Mouse (Mus musculus) liver, adult 2 months (tissue): ENCODE measurements around the gene Disp2. TPM values are rescaled to one million over a fixed set of nuclear protein-coding genes. Genes with fewer than 3 reads are reported as not detected.
A peak's percentile ranks its signal among the peaks of the same experiment; 100 is the strongest.

Experiments
- DNase-seq: peaks from one replicate; pipeline ENCODE4 v3.0.0-alpha.2; 2011; ENCODE audit warnings: low read depth, low spot score; ENCODE audit errors: extremely low read depth
- H3K27ac ChIP-seq: fragments of 200-500 bp; replicated peaks from 2 replicates; pipeline ENCODE4 v1.5.1; 2012; ENCODE audit warnings: low read depth, mild to moderate bottlenecking, control low read depth, inconsistent platforms, low read length; ENCODE audit not compliant: insufficient read depth
- H3K27me3 ChIP-seq: fragments of 200-500 bp; 2 replicates; pipeline ENCODE4 v1.6.1; 2012; ENCODE audit warnings: mild to moderate bottlenecking, moderate library complexity, low read length, inconsistent platforms; ENCODE audit not compliant: control insufficient read depth, insufficient read depth
- H3K36me3 ChIP-seq: fragments of 200-500 bp; 2 replicates; pipeline ENCODE4 v1.6.1; 2012; ENCODE audit warnings: low read length, inconsistent platforms; ENCODE audit not compliant: control insufficient read depth, insufficient read depth
- H3K4me1 ChIP-seq: fragments of 200-500 bp; 2 replicates; pipeline ENCODE4 v1.6.1; 2011; ENCODE audit warnings: low read length; ENCODE audit not compliant: control insufficient read depth, insufficient read depth
- H3K4me3 ChIP-seq: fragments of 200-500 bp; 2 replicates; pipeline ENCODE4 v1.5.1; 2011; ENCODE audit warnings: low read depth, mild to moderate bottlenecking, control low read depth, low read length, moderate library complexity; ENCODE audit not compliant: insufficient read depth
- H3K79me2 ChIP-seq: fragments of 200-500 bp; 2 replicates; pipeline ENCODE4 v1.6.1; 2012; ENCODE audit warnings: inconsistent platforms, mild to moderate bottlenecking, low read length, moderate library complexity; ENCODE audit not compliant: control insufficient read depth, insufficient read depth
- H3K9ac ChIP-seq: fragments of 200-500 bp; 2 replicates; pipeline ENCODE4 v1.6.1; 2012; ENCODE audit warnings: low read depth, mild to moderate bottlenecking, control low read depth, inconsistent platforms, low read length
- CTCF ChIP-seq: fragments of 200-500 bp; IDR thresholded peaks from 2 replicates; pipeline ENCODE4 v1.5.1; 2011; ENCODE audit warnings: low read depth, low read length, control low read depth
- POLR2A ChIP-seq: fragments of 200-500 bp; IDR thresholded peaks from 2 replicates; pipeline ENCODE4 v1.6.1; 2011; ENCODE audit warnings: low read length, control low read depth; ENCODE audit not compliant: insufficient read depth; ENCODE audit errors: extremely low read depth
- WGBS: fragments of 180-500 bp; shearing (Covaris S2); methylation state at CpG from one replicate; pipeline ENCODE4 v1.1.7; 2018; 5-methylcytosine and 5-hydroxymethylcytosine counted together
- polyA plus RNA-seq: library from polyadenylated mRNA; depleted of rRNA; stranded (reverse); fragments of >200 nt; gene quantifications from 2 replicates; pipeline ENCODE4 v1.2.3, GENCODE M21; 2012
- total RNA-seq: library from RNA; depleted of rRNA; stranded (reverse); fragments of >200 nt; gene quantifications from 2 replicates; pipeline ENCODE4 v1.2.3, GENCODE M21; 2014

Disp2 gene
- total and polyA plus RNA-seq, 2 experiments, result 1.0 to 1.5 TPM

- H3K4me3 ChIP-seq, result peak overlapping the region; percentile 99
- H3K27ac ChIP-seq, result peak overlapping the region; percentile 10
- peaks cover 7% of the 10 kb centered on the region; the same call in 1 of the 2 replicates for H3K4me1 ChIP-seq
- H3K9ac ChIP-seq, result peak overlapping the region; percentile 92
- H3K79me2 ChIP-seq, result 0 out of 2 replicates have a peak, but pooled peaks cover 8% of the 10 kb centered on the region
- TF ChIP-seq CTCF, result no peak
- no peak for TF ChIP-seq POLR2A
- no peak for DNase-seq
- no peaks in the 10 kb centered on the region for H3K27me3 ChIP-seq
- H3K36me3 ChIP-seq, result 0 out of 2 replicates have a peak, but pooled peaks cover 2% of the 10 kb centered on the region
- WGBS, result 5% methylated on average over 112 of the region's 113 CpGs
Measured at GRCm38 (mm10) chr2:118745915-118746901, 33.3 kb upstream of the Disp2 start.

- 61% methylated on average over 10 of the region's 10 CpGs for WGBS
- Histone ChIP-seq H3K4me1 (peaks cover 7% of the 10 kb centered on the region; the same call in 1 of the 2 replicates), H3K27ac (no peak overlapping the region)
Measured at GRCm38 (mm10) chr2:118747301-118747960, 32.1 kb upstream of the Disp2 start.

GRCm38 (mm10) chr2:118749341-118749884 lies 30.1 kb upstream of the Disp2 start:
- Histone ChIP-seq H3K4me3 (no peak overlapping the region), H3K9ac (no peak overlapping the region), H3K27ac (no peak overlapping the region), H3K4me1 (peaks cover 7% of the 10 kb centered on the region; the same call in 1 of the 2 replicates), H3K36me3 (0 out of 2 replicates have a peak, but pooled peaks cover 2% of the 10 kb centered on the region), H3K27me3 (no peaks in the 10 kb centered on the region), H3K79me2 (0 out of 2 replicates have a peak, but pooled peaks cover 8% of the 10 kb centered on the region)
- WGBS, result 89% methylated on average over 10 of the region's 10 CpGs
- no peak for DNase-seq
- no peak for TF ChIP-seq POLR2A
- TF ChIP-seq CTCF, result no peak

More at GRCm38 (mm10) chr2:118747301-118747960, 32.1 kb upstream of the Disp2 start:
- Histone ChIP-seq H3K27me3 (no peaks in the 10 kb centered on the region), H3K4me3 (peak overlapping the region; percentile 99; the same call in 1 of the 2 replicates), H3K9ac (no peak overlapping the region), H3K79me2 (0 out of 2 replicates have a peak, but pooled peaks cover 8% of the 10 kb centered on the region), H3K36me3 (0 out of 2 replicates have a peak, but pooled peaks cover 2% of the 10 kb centered on the region)
- no peak for DNase-seq
- TF ChIP-seq POLR2A (no peak), CTCF (no peak)

- Histone ChIP-seq H3K4me3 (no peak overlapping the region), H3K79me2 (0 out of 2 replicates have a peak, but pooled peaks cover 8% of the 10 kb centered on the region), H3K9ac (no peak overlapping the region), H3K36me3 (0 out of 2 replicates have a peak, but pooled peaks cover 2% of the 10 kb centered on the region), H3K27me3 (no peaks in the 10 kb centered on the region), H3K4me1 (peaks cover 2% of the 10 kb centered on the region; the same call in 1 of the 2 replicates), H3K27ac (no peak overlapping the region)
- WGBS, result 89% methylated on average over 8 of the region's 8 CpGs
- DNase-seq, result no peak
- TF ChIP-seq POLR2A (no peak), CTCF (no peak)
Measured at GRCm38 (mm10) chr2:118750476-118750875, 29.0 kb upstream of the Disp2 start.

GRCm38 (mm10) chr2:118751896-118752791 lies 27.4 kb upstream of the Disp2 start:
- 64% methylated on average over 16 of the region's 16 CpGs for WGBS
- no peaks in the 10 kb centered on the region for H3K27me3 ChIP-seq
- DNase-seq, result no peak
- TF ChIP-seq CTCF (no peak), POLR2A (no peak)
- peak overlapping the region; percentile 13; the same call in 1 of the 2 replicates for H3K27ac ChIP-seq
- H3K4me3 ChIP-seq, result no peak overlapping the region
- H3K9ac ChIP-seq, result no peak overlapping the region
- peaks cover 2% of the 10 kb centered on the region; the same call in 1 of the 2 replicates for H3K4me1 ChIP-seq
- H3K36me3 ChIP-seq, result 0 out of 2 replicates have a peak, but pooled peaks cover 2% of the 10 kb centered on the region
- H3K79me2 ChIP-seq, result no peaks in the 10 kb centered on the region
